Mouse (Mus musculus): ENCODE data around the gene Ptov1. TPM values are rescaled to one million over a fixed set of nuclear protein-coding genes. Genes with fewer than 3 reads are reported as not detected.
A peak's percentile ranks its signal among the peaks of the same experiment; 100 is the strongest.
"Not testable (repeated sequence)": the region's sequence is repeated elsewhere in the genome, so short reads cannot be mapped to it uniquely, and the experiment has no call there.

Ptov1 gene
- total and polyA plus RNA-seq, 3 experiments, result 155 to 293 (median 172) TPM

- 55% methylated on average over 13 of the region's 13 CpGs for WGBS
- Histone ChIP-seq H3K36me3 (ENCODE audit: control insufficient read depth, insufficient read depth, low read length) (no peaks in the 10 kb centered on the region), H3K27me3 (ENCODE audit: control insufficient read depth, insufficient read depth, low read length) (no peaks in the 10 kb centered on the region), H3K4me3 (no peak overlapping the region), H3K4me1 (ENCODE audit: control insufficient read depth, insufficient read depth, low read length) (peaks cover 16% of the 10 kb centered on the region), H3K27ac (peak overlapping the region; percentile 42), H3K9ac (ENCODE audit: low read depth, low read length) (no peak overlapping the region), H3K79me2 (replicated peaks; ENCODE audit: control insufficient read depth, insufficient read depth, low read length) (peaks cover 7% of the 10 kb centered on the region)
- no peak for TF ChIP-seq POLR2A (IDR thresholded peaks at IDR 0.05; ENCODE audit: insufficient read depth, low read depth, low read length)
- TF ChIP-seq CTCF (IDR thresholded peaks at IDR 0.05), result no peak
- no peak for TF ChIP-seq EP300 (IDR thresholded peaks at IDR 0.05; ENCODE audit: insufficient read depth, low read depth, low read length)
- DNase-seq, result peak in 1 of 2 experiments; percentile 45
- intact Hi-C loops (cut with DNase I), result no loop called here
Measured at GRCm38 (mm10) chr7:44888256-44889105, 18.9 kb upstream of the Ptov1 start.

- Histone ChIP-seq H3K79me2 (replicated peaks; ENCODE audit: control insufficient read depth, insufficient read depth, low read length) (peaks cover 5% of the 10 kb centered on the region), H3K9ac (ENCODE audit: low read depth, low read length) (no peak overlapping the region), H3K27me3 (ENCODE audit: control insufficient read depth, insufficient read depth, low read length) (no peaks in the 10 kb centered on the region), H3K27ac (no peak overlapping the region), H3K4me1 (ENCODE audit: control insufficient read depth, insufficient read depth, low read length) (peaks cover 16% of the 10 kb centered on the region), H3K4me3 (no peak overlapping the region), H3K36me3 (ENCODE audit: control insufficient read depth, insufficient read depth, low read length) (no peaks in the 10 kb centered on the region)
- 92% methylated on average over 7 of the region's 7 CpGs for WGBS
- intact Hi-C loops (cut with DNase I), result no loop called here
- DNase-seq, result no peak
- TF ChIP-seq EP300 (IDR thresholded peaks at IDR 0.05; ENCODE audit: insufficient read depth, low read depth, low read length) (no peak), CTCF (IDR thresholded peaks at IDR 0.05) (no peak), POLR2A (IDR thresholded peaks at IDR 0.05; ENCODE audit: insufficient read depth, low read depth, low read length) (no peak)
Measured at GRCm38 (mm10) chr7:44886964-44887363, 17.4 kb upstream of the Ptov1 start.

- Histone ChIP-seq H3K36me3 (ENCODE audit: control insufficient read depth, insufficient read depth, low read length) (no peaks in the 10 kb centered on the region), H3K79me2 (replicated peaks; ENCODE audit: control insufficient read depth, insufficient read depth, low read length) (peaks cover 1% of the 10 kb centered on the region; the same call in 1 of the 2 replicates), H3K4me1 (ENCODE audit: control insufficient read depth, insufficient read depth, low read length) (peaks cover 8% of the 10 kb centered on the region), H3K27ac (no peak overlapping the region), H3K4me3 (no peak overlapping the region), H3K9ac (ENCODE audit: low read depth, low read length) (no peak overlapping the region), H3K27me3 (ENCODE audit: control insufficient read depth, insufficient read depth, low read length) (no peaks in the 10 kb centered on the region)
- 97% methylated on average over 5 of the region's 5 CpGs for WGBS
- intact Hi-C loops (cut with DNase I), result no loop called here
- TF ChIP-seq CTCF (IDR thresholded peaks at IDR 0.05) (no peak), POLR2A (IDR thresholded peaks at IDR 0.05; ENCODE audit: insufficient read depth, low read depth, low read length) (no peak), EP300 (IDR thresholded peaks at IDR 0.05; ENCODE audit: insufficient read depth, low read depth, low read length) (no peak)
- DNase-seq, result no peak
Measured at GRCm38 (mm10) chr7:44884637-44885036, 15.0 kb upstream of the Ptov1 start.

GRCm38 (mm10) chr7:44883036-44883435, 13.4 kb upstream of the Ptov1 start:
- H3K4me1 ChIP-seq (ENCODE audit: control insufficient read depth, insufficient read depth, low read length), result peaks cover 8% of the 10 kb centered on the region; the same call in 1 of the 2 replicates
- peaks cover 1% of the 10 kb centered on the region; the same call in 1 of the 2 replicates for H3K79me2 ChIP-seq (replicated peaks; ENCODE audit: control insufficient read depth, insufficient read depth, low read length)
- H3K9ac ChIP-seq (ENCODE audit: low read depth, low read length), result no peak overlapping the region
- intact Hi-C loops (cut with DNase I), result no loop called here
- H3K27me3 ChIP-seq (ENCODE audit: control insufficient read depth, insufficient read depth, low read length), result no peaks in the 10 kb centered on the region
- no peak for DNase-seq
- TF ChIP-seq POLR2A (IDR thresholded peaks at IDR 0.05; ENCODE audit: insufficient read depth, low read depth, low read length) (no peak), EP300 (IDR thresholded peaks at IDR 0.05; ENCODE audit: insufficient read depth, low read depth, low read length) (no peak), CTCF (IDR thresholded peaks at IDR 0.05) (no peak)
- no peak overlapping the region for H3K4me3 ChIP-seq
- WGBS, result 85% methylated on average over 3 of the region's 3 CpGs
- H3K36me3 ChIP-seq (ENCODE audit: control insufficient read depth, insufficient read depth, low read length), result no peaks in the 10 kb centered on the region
- H3K27ac ChIP-seq, result no peak overlapping the region

- Histone ChIP-seq H3K36me3 (ENCODE audit: control insufficient read depth, insufficient read depth, low read length) (no peaks in the 10 kb centered on the region), H3K4me3 (no peak overlapping the region), H3K27me3 (ENCODE audit: control insufficient read depth, insufficient read depth, low read length) (no peaks in the 10 kb centered on the region), H3K27ac (peak overlapping the region; percentile 68), H3K4me1 (ENCODE audit: control insufficient read depth, insufficient read depth, low read length) (peaks cover 6% of the 10 kb centered on the region), H3K9ac (ENCODE audit: low read depth, low read length) (no peak overlapping the region), H3K79me2 (replicated peaks; ENCODE audit: control insufficient read depth, insufficient read depth, low read length) (no peaks in the 10 kb centered on the region)
- intact Hi-C loops (cut with DNase I), result no loop called here
- DNase-seq, result peak in 1 of 2 experiments; percentile 71
- 66% methylated on average over 14 of the region's 14 CpGs for WGBS
- TF ChIP-seq POLR2A (IDR thresholded peaks at IDR 0.05; ENCODE audit: insufficient read depth, low read depth, low read length) (peak; percentile 53), CTCF (IDR thresholded peaks at IDR 0.05) (peak; percentile 24; the same call in 1 of the 2 replicates), EP300 (IDR thresholded peaks at IDR 0.05; ENCODE audit: insufficient read depth, low read depth, low read length) (peak; percentile 90)
Measured at GRCm38 (mm10) chr7:44877833-44878232, 8.2 kb upstream of the Ptov1 start.

GRCm38 (mm10) chr7:44871774-44872173, 2.2 kb upstream of the Ptov1 start:
- not testable (repeated sequence) for H3K27me3 ChIP-seq (ENCODE audit: control insufficient read depth, insufficient read depth, low read length); H3K9ac ChIP-seq (ENCODE audit: low read depth, low read length); DNase-seq; H3K79me2 ChIP-seq (replicated peaks; ENCODE audit: control insufficient read depth, insufficient read depth, low read length); H3K27ac ChIP-seq; H3K4me3 ChIP-seq; H3K36me3 ChIP-seq (ENCODE audit: control insufficient read depth, insufficient read depth, low read length)
- WGBS, result 87% methylated on average over 2 of the region's 2 CpGs
- intact Hi-C loops (cut with DNase I), result loop anchor here (2.0 kb wide), 1 partner anchor 19 kb away; no protein-coding TSS in a partner anchor
- H3K4me1 ChIP-seq (ENCODE audit: control insufficient read depth, insufficient read depth, low read length), result peaks cover 12% of the 10 kb centered on the region
- TF ChIP-seq CTCF (IDR thresholded peaks at IDR 0.05), result peak; percentile 49

Measured in heart, adult 2 months (tissue).